Mouse (Mus musculus) megakaryocyte, adult 5-6 weeks (primary cell): ENCODE data around the gene Scd2. TPM values are rescaled to one million over a fixed set of nuclear protein-coding genes. Genes with fewer than 3 reads are reported as not detected.

Experiments
- total RNA-seq, 2 experiments: library from RNA; stranded (forward) in 1 of 2; stranded (reverse) in 1 of 2; fragments of 153-499, 151-499 nt in 1 of 2; fragments of 221-1000, 200-1000 nt in 1 of 2; gene quantifications; 2 replicates each; pipeline versions ENCODE4 v1.2.3 to v1.2.4; 2015 to 2017

Gene Scd2
- total RNA-seq, 2 experiments from 2014 or later = 26.9 to 33.3 TPM

Other genes starting within 250 kb of the Scd2 start
- gene Erlin1, start 223.9 kb upstream of the Scd2 start, total RNA-seq (2015) = 84.7 and 84.8 TPM in 2 replicates
- 59.4 and 67.0 TPM in 2 replicates for gene Erlin1, start 223.9 kb upstream of the Scd2 start, total RNA-seq (2017)
- gene Chuk, start 186.2 kb upstream of the Scd2 start, total RNA-seq (2015) = 48.1 and 59.7 TPM in 2 replicates
- 70.6 and 82.9 TPM in 2 replicates for gene Chuk, start 186.2 kb upstream of the Scd2 start, total RNA-seq (2017)
- 16.8 and 17.0 TPM in 2 replicates for gene Cwf19l1, start 157.8 kb upstream of the Scd2 start, total RNA-seq (2015)
- gene Cwf19l1, start 157.8 kb upstream of the Scd2 start, total RNA-seq (2017) = 19.0 and 30.9 TPM in 2 replicates
- 145 and 151 TPM in 2 replicates for gene Bloc1s2, start 147.2 kb upstream of the Scd2 start, total RNA-seq (2015)
- gene Bloc1s2, start 147.2 kb upstream of the Scd2 start, total RNA-seq (2017) = 55.1 and 81.9 TPM in 2 replicates
- gene Pkd2l1, start 101.2 kb upstream of the Scd2 start, total RNA-seq (2015) = not detected in 2 replicates
- gene Pkd2l1, start 101.2 kb upstream of the Scd2 start, total RNA-seq (2017) = not detected in 2 replicates
- not detected in 2 replicates for gene Scd3, start 90.4 kb upstream of the Scd2 start, total RNA-seq (2015)
- gene Scd3, start 90.4 kb upstream of the Scd2 start, total RNA-seq (2017) = 0.04 TPM in 1 of 2 replicates, not detected in the other
- gene Scd4, start 39.4 kb downstream of the Scd2 start, total RNA-seq (2015) = 0.40 TPM in 1 of 2 replicates, not detected in the other
- 0.12 TPM in 1 of 2 replicates, not detected in the other for gene Scd4, start 39.4 kb downstream of the Scd2 start, total RNA-seq (2017)
- 0.54 and 0.64 TPM in 2 replicates for gene Scd1, start 114.2 kb downstream of the Scd2 start, total RNA-seq (2015)
- gene Scd1, start 114.2 kb downstream of the Scd2 start, total RNA-seq (2017) = 0.18 and 0.98 TPM in 2 replicates
- not detected in 2 replicates for gene Wnt8b, start 199.8 kb downstream of the Scd2 start, total RNA-seq (2015)
- 0.07 TPM in 1 of 2 replicates, not detected in the other for gene Wnt8b, start 199.8 kb downstream of the Scd2 start, total RNA-seq (2017)